Mouse (Mus musculus) CD8-positive naive resting alpha-beta T cell, adult 57 days (primary cell): ENCODE data around the gene Trip4. TPM values are rescaled to one million over a fixed set of nuclear protein-coding genes. Genes with fewer than 3 reads are reported as not detected.

Experiments
- total RNA-seq: library from RNA; stranded (reverse); gene quantifications from one replicate; pipeline ENCODE4 v1.2.4, GENCODE M21; 2023

Gene Trip4
- total RNA-seq, result 19.6 TPM

GRCm38 (mm10) chr9:65908394-65909300 lies at the start of gene Trip4, which contains the start of gene Csnk1g1:
Trip4 (minus strand) TSS chr9:65908794.
Csnk1g1 (plus strand) TSS chr9:65908924.

GRCm38 (mm10) chr9:65890143-65890628 lies 18.4 kb downstream of the Trip4 start, which contains the start of gene Pclaf:
Pclaf (plus strand) TSS chr9:65890237.

GRCm38 (mm10) chr9:65827344-65828015 lies 81.1 kb downstream of the Trip4 start, which contains the start of gene Zfp609:
Zfp609 (minus strand) TSS chr9:65827564.

Other genes starting within 250 kb of the Trip4 start
- gene Oaz2, start 240.8 kb downstream of the Trip4 start, total RNA-seq, result 25.1 TPM
- 17.3 TPM for gene Zfp609, start 81.2 kb downstream of the Trip4 start, total RNA-seq
- gene Pclaf, start 18.6 kb downstream of the Trip4 start, total RNA-seq, result 1.2 TPM
- gene Csnk1g1, start 130 bp upstream of the Trip4 start, total RNA-seq, result 71.7 TPM
- 240 TPM for gene Ppib, start 151.4 kb upstream of the Trip4 start, total RNA-seq
- 0.95 TPM for gene Snx22, start 160.9 kb upstream of the Trip4 start, total RNA-seq
- 90.0 TPM for gene Snx1, start 217.8 kb upstream of the Trip4 start, total RNA-seq
- gene Ciao2a, start 217.8 kb upstream of the Trip4 start, total RNA-seq, result 39.1 TPM
- gene Dapk2, start 249.4 kb upstream of the Trip4 start, total RNA-seq, result 0.28 TPM